Mouse (Mus musculus): ENCODE measurements around the gene Il5. TPM values are rescaled to one million over a fixed set of nuclear protein-coding genes. Genes with fewer than 3 reads are reported as not detected.

Il5 gene
- not detected for total RNA-seq (2021)

DNA sequence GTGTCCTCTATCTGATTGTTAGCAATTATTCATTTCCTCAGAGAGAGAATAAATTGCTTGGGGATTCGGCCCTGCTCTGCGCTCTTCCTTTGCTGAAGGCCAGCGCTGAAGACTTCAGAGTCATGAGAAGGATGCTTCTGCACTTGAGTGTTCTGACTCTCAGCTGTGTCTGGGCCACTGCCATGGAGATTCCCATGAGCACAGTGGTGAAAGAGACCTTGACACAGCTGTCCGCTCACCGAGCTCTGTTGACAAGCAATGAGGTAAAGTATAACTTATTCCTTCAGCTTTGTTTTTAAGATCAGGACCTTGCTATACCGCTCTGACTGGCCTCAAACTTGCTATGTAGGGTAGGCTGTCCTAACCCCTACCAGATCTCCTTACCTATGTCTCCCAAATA, at the start of gene Il5:
Gene Il5 (plus strand): TSS at position 80 of the 400 bp plus-strand sequence.
- no peak for DNase-seq
- intact Hi-C loops (cut with DNase I) = no loop called here

DNA sequence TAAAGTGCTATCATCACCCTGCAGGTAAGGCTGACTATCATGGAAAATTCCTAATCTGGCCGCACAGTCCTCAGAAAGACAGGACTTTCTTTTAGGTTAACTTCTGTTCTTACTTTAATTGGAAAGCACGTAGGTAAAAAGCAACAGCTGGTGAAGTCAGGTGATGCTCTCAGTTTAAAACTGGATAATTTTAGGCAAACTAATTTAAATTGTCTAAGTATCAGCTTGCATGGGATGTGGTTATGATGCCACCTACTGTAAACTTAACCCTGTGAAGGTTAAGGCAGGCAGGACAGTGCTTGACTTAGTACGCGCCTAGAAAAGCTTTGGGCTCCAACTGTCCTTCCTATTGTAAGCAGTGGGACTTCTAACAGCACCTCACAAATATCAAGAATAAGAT, 49.2 kb upstream of the Il5 start:
- DNase-seq = no peak
- intact Hi-C loops (cut with DNase I) = no loop called here

DNA sequence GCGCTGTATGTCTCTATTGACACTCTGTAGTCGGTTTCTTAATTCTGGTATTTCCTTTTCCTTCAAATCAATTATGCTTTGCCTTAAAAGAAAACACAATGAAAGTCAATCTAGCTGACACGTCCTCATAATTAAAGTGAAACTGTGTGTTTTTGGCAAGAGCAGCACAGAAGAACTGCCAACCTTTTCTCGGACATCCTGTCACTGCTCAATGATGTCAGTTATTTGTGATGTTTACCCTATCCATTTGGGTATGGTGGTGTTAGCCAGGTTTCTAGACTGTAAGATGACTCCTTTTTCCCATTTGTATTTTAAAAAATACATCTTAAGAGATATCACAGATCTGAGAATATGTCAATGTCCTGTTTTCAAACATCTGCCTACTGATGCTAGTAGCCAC, 40.5 kb upstream of the Il5 start:
- DNase-seq = no peak
- intact Hi-C loops (cut with DNase I) = no loop called here

DNA sequence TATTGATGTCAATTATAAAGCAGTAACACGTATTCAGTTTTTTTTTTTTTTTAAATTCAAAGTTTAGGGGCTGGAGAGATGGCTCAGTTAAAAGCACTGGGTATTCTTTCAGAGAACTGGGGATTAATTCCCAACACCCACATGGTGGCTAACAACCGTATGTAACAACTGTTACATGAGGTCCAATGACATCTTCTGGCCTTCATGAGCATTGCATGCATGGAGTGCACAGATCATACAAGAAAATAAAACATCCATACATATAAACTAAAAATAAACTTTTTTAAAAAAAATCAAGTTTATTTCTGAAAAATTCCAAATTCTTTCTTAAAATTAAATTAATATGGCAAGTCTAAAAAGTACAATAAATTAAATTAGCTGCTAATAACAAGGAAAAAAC, 38.9 kb upstream of the Il5 start:
- intact Hi-C loops (cut with DNase I) = no loop called here

DNA sequence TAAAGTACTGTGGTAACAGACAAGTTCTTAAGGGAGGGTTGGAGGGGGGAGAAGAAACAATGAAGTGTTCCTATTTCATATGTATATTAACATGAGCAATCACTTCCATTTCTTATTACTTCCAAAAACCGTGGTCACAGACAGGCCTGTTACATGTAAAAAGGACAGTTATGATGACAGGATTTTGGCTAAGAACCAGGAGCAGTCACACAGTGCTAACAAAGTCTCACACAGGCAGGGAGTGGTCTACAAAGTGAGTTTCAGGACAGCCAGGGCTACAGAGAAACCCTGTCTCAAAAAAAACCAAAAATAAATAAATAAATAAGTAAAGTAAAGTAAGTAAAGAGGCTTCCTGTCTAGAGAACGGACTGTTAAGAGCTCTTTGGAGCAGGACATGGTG, 38.4 kb upstream of the Il5 start:
- intact Hi-C loops (cut with DNase I) = no loop called here
- DNase-seq = no peak

More for the DNA sequence above, 38.9 kb upstream of the Il5 start:
- DNase-seq = no peak

DNA sequence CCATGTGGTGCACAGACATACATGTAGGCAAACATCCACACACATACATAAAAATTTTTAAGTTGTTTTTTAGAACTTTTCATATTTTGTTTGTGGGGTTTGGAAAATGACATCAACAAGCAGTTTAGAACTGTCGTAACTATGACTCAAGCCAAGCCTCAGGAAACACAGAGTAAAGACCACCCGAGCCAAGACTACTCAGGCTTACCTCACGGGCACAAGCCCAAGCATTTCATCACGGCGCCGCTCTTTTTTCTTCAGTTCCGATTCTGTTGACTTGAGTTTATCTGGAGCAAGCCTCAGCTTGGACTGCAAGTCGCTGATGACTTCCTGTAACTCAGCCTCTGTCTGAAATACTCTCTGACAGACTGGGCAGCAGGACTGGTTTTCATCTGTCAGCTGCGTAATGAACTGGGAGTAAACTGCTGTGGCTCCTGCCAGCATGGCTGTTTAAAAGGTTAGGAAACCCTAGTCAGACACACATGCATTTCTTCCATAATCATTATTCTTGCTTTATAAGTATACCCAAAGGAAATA, 37.5 kb upstream of the Il5 start:
- intact Hi-C loops (cut with DNase I) = no loop called here
- no peak for DNase-seq

DNA sequence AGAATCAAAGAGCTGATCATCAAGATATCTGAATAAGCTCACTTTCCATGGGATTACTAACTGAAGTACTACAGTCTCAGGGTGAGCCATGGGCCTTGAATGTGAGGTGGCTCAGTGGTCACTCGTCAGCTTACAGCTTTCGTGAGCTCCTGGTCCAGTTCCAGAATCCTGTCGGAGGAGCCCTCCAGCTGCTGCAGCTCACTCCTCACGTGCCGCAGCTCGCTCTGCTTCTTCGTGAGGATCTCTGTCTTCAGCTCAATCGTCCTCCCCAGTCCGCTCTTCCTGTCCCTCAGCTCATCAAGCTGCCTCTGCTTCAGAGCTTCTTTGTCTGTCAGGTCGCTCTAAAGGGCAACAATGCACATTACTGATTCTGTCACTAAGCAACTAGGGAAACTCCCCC, 28.6 kb upstream of the Il5 start:
- DNase-seq = peak; percentile 36
- intact Hi-C loops (cut with DNase I) = no loop called here

DNA sequence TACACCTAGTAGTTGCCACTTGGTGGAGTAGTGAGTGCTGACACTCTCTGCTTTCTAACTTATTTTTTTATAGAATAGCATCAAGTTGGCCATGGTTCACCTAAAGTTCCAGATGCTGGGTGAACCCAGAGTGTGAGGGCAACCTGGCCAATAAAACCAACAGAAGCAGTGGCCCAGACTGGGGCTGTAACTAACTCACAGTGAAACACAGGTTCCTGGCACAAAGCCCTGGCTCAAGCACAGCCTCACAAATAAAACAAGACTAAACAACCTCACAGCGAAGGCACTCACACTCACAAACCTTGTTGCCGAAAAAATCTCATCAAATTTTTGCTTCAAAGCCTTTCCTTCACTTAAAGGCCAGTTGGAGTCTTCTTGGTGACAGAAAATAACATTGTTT, 22.1 kb upstream of the Il5 start:
- intact Hi-C loops (cut with DNase I) = no loop called here
- DNase-seq = no peak

DNA sequence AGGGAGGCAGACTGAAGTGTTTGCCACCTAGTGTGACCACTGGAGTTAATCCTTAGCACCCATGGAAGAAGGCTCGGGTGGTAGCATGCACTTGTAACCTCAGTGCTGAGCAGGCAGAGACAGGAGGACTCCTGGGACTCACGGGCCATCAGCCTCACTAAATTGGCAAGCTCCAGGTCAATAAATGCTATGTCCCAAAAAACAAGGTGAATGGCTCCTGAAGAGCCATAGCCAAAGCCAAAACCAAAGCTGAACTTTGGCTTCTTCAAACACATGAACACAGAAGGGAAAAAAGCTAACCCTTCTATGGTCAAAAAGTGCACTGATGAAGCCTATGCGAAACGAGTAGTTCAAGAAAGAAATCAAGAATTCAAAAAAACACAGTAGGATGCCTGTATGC, 21.2 kb upstream of the Il5 start:
- intact Hi-C loops (cut with DNase I) = no loop called here
- no peak for DNase-seq

DNA sequence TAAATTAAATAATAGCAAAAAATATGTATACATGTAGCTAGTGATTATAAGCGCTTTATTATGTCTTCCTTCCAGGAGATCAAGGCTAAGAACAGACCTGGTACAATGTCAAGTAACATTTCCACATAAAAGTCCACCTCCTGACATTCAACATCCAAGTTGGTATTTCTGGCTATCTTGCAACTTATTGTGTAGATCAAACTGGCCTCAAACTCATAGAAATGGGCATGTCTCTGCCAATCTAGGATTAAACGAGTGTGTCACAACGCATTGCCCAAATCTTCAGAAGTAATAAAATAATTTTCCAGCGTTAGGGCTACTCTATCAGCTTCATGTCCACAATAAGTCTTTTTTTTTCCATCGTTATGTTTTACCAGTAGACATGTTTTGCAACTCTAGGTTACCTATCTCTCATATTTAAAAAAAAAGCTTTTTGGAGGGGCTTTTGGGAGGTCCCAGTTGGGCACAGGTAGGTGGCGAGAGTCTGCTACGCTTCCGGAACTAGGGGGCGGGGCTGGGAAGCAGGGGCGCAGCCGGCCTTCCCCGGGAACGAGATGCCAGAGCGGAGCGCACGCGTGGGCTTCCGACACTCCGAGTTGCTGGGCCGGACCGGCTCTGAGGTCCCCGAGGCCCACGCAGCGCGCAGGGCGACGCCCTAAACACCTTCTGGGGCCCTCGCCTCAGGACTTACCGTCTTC, 14.2 kb upstream of the Il5 start:
- intact Hi-C loops (cut with DNase I) = no loop called here

DNA sequence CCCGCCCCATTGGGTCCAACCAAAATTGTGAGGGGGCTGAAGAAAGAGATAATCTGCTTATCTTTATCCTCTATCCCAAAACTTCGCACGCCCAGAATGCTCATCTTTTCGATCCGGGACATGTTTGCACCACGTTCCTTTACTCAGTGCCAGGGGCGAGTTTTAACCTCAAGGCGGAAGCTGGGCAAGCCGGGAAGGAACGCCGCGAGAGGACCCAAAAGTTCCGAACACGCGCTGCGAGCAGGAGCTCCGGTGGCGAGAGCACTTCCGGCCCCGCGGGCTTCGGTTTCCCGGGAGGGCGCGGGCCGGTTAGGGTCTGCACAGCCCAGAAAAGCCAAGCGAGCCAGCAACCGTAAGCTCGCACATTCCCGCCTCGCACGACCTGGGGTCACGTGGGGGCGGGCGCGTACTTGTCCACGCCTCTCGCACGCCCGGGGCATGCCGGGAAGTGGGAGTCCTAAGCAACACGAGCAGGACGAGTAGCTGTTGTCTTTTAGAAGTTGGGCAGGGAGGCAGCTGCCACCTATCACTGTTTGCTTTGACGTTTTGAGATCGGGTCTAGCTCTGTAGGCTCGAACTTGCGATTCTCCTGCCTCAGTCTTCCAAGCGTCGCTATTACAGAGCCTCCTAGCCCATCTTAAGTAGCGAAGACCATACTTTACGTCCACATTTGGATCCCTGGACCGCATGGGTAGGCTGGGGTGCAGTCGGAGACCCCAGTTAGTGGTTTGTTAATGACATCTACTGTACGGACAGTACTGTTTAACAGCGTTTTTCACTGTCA, 13.5 kb upstream of the Il5 start, which contains the start of gene Rad50:
Gene Rad50 (minus strand): TSS at position 386 of the 784 bp plus-strand sequence.
- intact Hi-C loops (cut with DNase I) = no loop called here
- peak; percentile 91 for DNase-seq

More for the DNA sequence above, 14.2 kb upstream of the Il5 start:
- DNase-seq = peak; percentile 34

DNA sequence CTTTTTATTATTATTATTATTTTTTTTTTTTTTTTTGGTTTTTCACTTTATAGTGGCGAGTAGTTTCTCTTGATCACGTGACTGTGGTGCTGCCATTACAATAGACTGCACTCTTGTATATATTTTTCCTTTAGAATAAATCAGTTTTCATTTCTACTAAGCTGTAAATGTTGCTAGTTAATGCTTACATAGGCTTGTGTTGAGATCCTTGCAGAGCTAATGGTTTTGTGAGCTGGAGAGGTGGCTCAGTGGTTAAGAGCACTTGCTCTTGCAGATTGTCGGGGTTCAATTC, 12.9 kb upstream of the Il5 start:
- DNase-seq = no peak
- intact Hi-C loops (cut with DNase I) = no loop called here

DNA sequence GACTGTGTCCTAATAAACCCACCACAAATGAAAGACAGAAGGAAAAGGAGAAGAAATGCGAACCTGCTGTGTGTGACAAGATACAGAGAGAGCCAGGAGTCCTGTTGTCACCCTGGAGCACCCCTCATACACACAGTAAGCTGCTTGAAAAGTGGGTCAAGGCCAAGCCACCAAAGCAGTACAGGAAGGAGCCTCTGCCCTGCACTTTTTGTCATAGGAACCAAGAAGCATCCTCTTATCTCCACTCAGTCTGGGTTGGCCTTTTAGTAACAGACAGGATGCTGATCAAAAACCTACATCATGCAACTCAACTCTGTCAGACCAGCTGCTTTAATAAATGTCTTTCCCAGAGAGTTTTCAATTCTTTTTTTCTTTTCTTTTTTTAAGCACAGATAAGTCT, 893 bp upstream of the Il5 start:
- intact Hi-C loops (cut with DNase I) = no loop called here
- no peak for DNase-seq

DNA sequence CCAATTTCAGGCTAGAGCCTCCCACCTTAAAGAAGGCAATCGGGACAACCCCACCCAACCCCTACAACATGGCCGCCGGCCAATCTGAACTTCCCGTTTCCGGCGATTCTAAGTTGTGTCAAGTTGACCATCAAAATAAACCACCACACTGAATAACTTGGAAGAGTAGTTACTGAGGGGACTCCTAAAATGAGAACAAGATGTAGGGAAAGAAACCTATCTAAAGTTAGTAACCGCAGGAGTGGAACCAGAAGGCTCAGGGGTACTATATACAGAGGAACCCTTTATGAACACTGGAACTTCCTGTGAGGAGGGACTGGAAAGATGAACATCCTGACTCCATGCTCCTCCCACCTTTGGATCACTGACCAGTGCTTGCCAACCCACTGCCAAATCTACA, 10.9 kb downstream of the Il5 start:
- intact Hi-C loops (cut with DNase I) = no loop called here
- DNase-seq = no peak

DNA sequence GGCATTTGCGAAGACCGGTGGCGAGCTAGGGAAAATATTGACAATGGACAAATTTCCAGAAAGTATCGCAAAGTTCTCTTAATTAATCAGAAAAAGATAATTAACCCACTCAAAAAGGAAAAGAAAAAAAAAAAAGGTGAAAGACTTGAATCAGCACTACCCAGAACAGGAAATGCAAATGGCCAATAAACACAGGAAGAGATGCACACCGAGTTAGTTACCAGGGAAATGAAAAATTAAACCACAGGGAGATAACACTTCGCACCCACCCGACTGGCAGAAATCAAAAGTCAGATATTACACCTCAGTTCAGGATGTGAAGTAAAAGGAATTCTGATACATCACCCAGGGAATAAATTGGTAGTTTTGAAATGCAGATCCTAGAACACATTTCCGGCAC, 11.7 kb downstream of the Il5 start:
- intact Hi-C loops (cut with DNase I) = no loop called here
- no peak for DNase-seq

DNA sequence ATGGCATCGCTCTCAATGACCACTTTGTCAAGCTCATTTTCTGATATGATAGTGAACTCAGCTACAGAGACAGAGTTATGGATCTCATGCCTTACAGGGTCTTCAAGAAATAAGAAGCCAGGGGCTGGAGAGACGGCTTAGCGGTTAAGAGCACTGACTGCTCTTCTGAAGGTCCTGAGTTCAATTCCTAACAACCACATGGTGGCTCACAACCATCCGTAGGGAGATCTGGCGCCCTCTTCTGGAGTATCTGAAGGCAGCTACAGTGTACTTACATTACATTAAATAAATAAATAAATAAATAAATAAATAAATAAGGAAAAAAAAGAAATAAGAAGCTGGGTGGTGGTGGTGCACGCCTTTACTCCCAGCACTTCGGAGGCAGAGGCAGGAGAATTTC, 13.2 kb downstream of the Il5 start:
- intact Hi-C loops (cut with DNase I) = no loop called here
- no peak for DNase-seq

DNA sequence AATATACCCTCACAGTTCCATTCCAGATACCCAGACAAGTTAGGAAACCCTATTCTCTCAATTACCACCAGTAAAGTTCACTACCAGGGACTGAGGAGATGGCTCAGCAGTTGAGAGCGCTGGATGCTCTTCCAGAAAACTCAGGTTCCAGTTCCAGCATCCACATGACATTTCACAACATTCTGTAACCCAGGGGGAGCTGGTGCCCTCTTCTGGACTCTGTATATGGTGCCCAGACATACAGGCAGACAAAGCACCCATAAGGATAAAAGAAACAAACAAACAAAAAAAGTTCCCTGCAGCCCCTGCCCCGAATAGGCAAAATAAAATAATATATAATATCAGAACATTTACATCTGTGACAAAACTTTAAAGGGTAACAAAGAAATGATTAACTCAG, 13.8 kb downstream of the Il5 start:
- no peak for DNase-seq
- intact Hi-C loops (cut with DNase I) = no loop called here

DNA sequence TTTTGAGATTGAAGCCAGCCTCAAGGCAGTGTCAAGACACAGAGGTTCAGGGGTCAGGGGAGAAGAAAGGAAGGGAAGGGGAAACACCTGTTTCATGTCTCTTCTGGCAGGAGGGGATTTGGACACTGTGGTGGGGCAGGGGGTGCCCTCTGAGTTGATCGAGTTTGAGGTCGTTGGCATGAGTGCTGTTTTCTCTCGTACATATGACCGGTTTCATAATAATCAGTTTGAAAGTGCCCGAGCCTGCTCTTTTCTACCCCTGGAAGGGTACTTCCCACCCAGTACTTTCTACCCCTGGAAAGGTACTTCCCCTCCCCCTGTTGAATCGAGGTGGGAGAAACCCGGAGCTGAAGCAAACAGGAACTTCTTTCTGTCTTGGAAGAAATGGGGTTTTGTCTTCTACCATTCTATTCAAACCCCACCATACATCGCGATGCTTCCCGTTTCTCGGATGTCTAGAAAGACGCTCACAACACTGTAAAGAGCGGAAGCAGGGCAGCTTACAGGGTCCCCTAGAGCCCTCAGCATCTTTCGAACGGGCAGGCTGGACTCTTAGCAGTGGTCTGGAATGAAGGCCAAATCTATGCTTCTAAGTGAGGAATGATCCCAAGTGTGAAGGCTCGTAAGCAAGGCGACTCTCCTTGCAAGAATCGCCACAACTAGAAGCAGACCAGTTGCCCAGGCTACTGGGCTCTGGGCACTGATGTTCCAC, 14.5 kb downstream of the Il5 start:
- no peak for DNase-seq
- intact Hi-C loops (cut with DNase I) = loop anchor here (5.0 kb wide), 1 partner anchor 117 kb away; no protein-coding TSS in a partner anchor

DNA sequence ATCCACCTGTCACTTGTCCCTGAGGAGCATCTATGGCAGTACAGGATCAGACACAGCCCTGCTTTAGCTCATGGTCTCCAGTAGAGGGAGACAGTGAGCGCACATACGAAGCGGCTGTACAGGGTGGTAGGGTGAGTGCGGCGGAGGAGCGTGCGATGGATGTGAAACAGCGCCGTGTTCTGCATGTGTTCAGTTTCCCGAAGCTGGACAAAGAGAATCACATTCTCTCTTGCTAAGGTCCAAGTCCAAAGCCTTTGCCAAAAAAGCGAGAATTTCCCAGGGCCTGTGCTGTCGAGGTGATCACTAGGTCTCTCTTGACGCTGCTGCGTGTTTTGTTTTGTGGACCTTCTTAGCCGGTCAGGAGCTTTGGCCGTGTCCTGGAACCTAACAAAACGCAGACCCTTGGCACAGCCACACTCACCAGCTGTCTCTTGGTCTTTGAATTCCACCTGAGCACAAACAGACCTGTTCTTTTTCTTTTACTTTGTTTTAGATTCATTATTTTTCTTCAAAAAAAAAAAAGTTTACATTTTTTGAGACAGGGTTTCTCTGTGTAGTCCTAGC, 15.2 kb downstream of the Il5 start:
- peak; percentile 69 for DNase-seq
- intact Hi-C loops (cut with DNase I) = loop anchor here (5.0 kb wide), 1 partner anchor 117 kb away; no protein-coding TSS in a partner anchor

DNA sequence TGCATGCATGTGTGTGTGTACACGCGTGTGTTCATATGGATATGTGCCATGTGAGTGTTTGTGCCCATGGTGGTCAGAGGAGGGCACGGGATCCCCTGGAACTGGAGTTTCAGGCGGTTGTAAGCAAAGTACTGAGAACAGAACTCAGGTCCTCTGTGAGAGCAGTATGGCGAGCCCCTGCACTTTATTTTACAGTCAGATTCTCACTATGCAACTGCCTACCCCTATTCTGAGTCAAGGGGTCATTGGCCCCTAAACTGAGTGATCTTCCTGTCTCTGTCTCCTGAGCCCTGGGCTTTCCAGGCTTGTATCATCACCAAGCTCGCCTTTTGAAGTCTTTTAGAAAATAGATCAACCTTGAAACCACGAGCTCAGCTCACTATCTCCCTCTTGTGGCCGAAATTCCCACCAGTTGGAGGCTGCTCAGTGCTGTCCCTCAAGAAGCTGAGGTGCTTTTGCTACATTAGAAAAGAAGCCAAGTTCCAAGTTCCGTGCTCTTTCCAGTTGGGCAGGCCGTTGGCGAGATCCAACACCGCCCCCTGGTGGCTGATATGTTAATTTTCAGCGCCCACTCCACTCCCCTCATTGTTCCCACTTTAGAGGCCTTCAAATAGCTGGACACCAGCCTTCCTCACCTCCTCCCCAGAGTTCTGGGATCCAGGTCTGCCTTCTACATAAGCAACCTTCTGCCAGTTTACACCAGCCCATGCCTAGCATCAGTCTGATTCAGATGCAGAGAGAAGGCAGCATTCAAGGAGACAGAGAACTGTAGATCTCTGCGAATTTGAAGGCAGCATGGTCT, 16.4 kb downstream of the Il5 start:
- DNase-seq = peak; percentile 71
- intact Hi-C loops (cut with DNase I) = loop anchor here (5.0 kb wide), 1 partner anchor 115 kb away; no protein-coding TSS in a partner anchor
